Mouse (Mus musculus): ENCODE data around the gene Polr3h.
"Not testable (repeated sequence)": the region's sequence is repeated elsewhere in the genome, so short reads cannot be mapped to it uniquely, and the experiment has no call there.

Polr3h gene

GRCm38 (mm10) chr15:81917621-81918463 lies 8.2 kb downstream of the Polr3h start:
- peak; percentile 72 for DNase-seq (ENCODE audit: low spot score)

DNA sequence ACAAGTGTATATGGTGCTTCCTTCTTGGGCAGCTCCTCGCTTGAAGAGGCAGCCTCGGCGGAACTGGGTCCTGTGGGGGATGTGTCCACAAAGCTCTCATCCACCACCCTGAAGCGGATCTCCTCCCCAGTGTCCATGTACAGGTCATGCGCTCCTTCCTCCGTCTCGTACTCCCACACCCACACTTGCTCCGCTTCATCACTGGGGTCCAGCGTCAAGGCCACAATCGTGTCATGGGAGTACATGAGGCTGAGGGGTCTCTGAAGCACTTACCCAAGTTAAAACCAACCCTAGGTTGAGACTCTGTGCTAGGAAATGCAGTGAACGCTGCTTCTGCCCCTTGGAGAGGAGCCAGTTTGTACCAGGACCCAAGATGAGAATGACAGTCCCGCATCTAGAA lies 8.8 kb downstream of the Polr3h start:
- no peak for DNase-seq (ENCODE audit: low spot score)

GRCm38 (mm10) chr15:81915663-81916062 lies 10.4 kb downstream of the Polr3h start:
- DNase-seq (ENCODE audit: low spot score), result no peak

GRCm38 (mm10) chr15:81914668-81915067 lies 11.4 kb downstream of the Polr3h start:
- DNase-seq (ENCODE audit: low spot score), result no peak

DNA sequence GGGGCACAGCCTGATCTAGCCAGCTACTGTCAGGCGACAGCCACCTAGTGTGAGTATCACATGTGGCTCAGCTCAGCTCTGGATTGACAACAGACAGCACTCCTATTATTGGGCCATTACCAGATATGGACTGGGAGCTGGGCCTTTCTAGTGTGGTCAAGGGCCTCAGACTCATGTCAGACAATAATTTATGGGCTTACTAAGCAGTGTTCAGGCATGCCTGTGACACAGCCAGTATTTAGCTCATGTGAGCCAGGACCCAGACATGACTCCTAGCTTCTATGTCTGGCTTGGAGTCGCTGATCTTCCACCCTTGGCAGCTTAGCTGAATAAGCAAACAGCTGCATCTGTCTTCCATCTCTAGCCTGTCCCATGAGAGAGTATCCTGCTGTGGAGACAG lies 13.5 kb downstream of the Polr3h start:
- DNase-seq (ENCODE audit: low spot score), result peak; percentile 70

- not testable (repeated sequence) for DNase-seq (ENCODE audit: low spot score)
These were observed 17.3 kb downstream of the Polr3h start for GRCm38 (mm10) chr15:81908767-81909166.

DNA sequence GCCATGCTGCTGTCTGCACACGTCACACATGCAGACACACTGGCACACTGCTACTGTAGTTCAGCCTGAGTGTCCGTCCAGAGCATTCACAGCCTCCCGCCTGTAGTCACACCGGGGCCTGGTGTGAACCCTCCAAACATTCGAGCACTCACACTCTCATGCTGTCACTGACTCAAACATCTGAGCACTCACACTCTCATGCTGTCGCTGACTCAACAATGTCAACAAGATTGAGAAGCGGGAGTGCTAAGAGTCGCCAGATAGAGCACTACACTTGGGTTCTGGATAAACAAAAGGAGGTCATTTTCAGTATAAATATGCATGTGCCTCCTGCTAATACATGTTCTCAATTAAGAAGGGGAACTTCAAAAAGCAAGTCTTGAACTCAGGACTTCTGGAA lies 18.1 kb downstream of the Polr3h start:
- no peak for DNase-seq (ENCODE audit: low spot score)

GRCm38 (mm10) chr15:81904939-81905338 lies 21.1 kb downstream of the Polr3h start:
- DNase-seq (ENCODE audit: low spot score), result peak; percentile 69

GRCm38 (mm10) chr15:81898751-81899150 lies 27.3 kb downstream of the Polr3h start:
- DNase-seq (ENCODE audit: low spot score), result no peak

GRCm38 (mm10) chr15:81897607-81898285 lies 28.3 kb downstream of the Polr3h start:
- no peak for DNase-seq (ENCODE audit: low spot score)

- no peak for DNase-seq (ENCODE audit: low spot score)
These were observed 29.6 kb downstream of the Polr3h start for GRCm38 (mm10) chr15:81896407-81896806.

DNA sequence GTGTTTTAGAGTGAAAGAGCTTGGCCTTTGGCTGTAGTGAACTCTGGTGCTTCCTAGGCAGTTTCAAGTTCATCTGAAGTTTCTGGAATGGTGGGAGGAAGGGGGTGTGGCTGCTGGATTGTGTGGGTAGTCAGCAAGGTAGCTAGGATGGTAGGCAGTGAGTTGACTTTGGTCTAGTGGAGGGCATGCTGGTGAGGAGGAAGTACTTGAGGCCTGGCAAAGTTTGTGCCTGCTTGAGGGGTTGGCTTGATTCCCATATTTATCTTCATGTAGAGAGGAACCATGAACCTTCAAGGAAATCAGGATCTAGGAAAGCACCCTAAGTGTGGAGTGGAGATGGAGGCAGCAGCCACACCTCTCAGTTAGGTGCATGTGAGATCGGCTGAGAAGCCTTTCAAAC lies 32.0 kb downstream of the Polr3h start:
- DNase-seq (ENCODE audit: low spot score), result no peak

- no peak for DNase-seq (ENCODE audit: low spot score)
These were observed 34.0 kb downstream of the Polr3h start for GRCm38 (mm10) chr15:81891822-81892580.

DNA sequence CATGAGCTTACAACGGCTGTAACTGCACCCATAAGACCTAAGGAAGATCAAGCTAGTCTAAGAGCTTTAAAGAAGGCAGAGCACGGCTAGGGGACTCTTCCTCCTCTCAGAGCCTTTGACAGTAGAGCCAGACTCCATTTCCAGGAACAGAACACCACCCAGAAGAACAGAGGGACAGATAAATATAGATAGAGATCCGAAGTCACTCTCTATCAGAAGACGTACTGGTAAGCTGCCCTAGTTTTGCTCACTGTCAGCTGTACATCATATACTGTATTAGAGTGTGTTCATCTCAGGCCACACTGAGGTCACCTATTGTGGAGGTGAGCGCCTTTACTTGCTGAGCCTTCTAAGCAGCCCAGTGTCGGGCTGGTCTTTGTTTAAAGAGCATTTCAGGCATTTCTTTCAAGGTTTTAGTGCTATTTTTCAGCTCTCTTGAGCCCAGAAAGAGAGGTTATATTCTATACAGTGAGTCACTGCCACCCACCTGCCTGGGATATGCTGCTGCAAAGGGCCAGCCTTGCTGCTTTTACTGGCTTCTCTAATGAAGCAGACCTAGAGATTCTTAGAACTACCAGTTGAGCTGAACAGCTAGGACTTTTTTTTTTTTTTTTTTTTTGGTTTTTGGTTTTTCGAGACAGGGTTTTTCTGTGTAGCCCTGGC lies 34.8 kb downstream of the Polr3h start:
- DNase-seq (ENCODE audit: low spot score), result no peak

DNA sequence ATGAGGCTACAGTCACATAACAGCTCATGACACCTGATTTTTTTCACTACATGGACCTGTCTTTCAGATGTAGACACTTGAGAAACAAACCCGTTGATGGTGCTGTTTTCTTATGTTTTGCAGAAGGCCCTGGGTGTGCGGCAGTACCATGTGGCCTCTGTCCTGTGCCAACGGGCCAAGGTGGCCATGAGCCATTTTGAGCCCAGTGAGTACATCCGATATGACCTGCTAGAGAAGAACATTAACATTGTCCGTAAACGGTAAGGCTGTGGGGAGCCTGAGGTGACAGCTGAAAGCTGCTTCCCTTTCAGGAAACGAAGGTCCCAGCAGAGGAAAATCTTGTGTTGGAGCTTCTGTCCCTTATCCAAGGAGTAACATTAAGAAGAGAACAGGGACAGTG lies 36.9 kb downstream of the Polr3h start:
- DNase-seq (ENCODE audit: low spot score), result no peak

DNA sequence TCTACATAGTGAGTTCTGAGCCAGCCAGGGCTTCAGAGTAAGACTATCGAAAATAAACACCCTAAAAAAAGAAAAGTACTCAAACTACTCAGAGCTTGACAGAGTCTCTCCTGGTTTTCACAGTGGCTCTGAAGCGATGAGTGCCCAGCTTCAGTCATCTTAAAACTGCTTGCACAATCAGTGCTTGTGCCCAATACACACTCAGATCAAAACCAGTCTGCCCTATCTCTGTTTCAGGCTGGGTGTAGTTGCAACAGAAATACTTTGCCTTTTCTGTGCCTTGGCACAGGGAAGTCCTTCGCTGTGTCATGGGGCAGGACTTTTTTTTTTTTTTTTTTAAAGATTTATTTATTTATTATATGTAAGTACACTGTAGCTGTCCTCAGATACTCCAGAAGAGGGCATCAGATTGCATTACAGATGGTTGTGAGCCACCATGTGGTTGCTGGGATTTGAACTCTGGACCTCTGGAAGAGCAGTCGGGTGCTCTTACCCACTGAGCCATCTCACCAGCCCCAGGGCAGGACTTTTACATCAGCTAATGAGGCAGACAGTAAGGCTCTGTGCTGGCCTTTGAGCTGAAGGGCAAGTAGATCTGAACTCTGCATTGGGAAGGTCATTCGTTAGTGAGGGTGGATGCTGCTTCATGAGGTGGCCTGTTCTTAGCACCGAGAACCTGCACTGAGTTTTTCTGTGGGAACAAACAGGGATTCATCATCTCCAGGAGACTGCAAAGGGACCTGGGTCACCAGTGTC lies 39.1 kb downstream of the Polr3h start:
- DNase-seq (ENCODE audit: low spot score), result peak; percentile 72

- no peak for DNase-seq (ENCODE audit: low spot score)
These were observed 40.6 kb downstream of the Polr3h start for GRCm38 (mm10) chr15:81885418-81885934.

DNA sequence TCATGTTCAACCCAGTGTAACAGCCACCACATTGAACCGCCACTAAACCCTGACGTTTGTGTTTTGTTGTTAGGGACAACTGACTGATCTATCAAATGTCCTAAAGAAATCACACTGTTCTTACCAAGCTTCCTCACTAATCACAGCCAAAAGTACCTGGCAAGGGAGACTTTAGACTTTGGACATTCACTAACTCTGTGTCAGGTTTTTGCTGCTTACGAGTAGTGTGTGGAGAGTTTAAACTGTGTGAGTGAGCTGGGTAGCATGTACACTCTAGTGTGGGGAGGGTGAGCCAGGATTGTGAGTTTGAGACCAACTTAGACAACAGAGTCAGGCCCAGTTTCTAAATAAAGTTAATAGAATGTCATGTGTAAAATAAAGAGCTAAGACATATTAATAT lies 43.7 kb downstream of the Polr3h start:
- DNase-seq (ENCODE audit: low spot score), result no peak

GRCm38 (mm10) chr15:81879531-81880401 lies 46.3 kb downstream of the Polr3h start:
- DNase-seq (ENCODE audit: low spot score), result no peak

Data from adipocyte (in vitro differentiated cells).